Mouse (Mus musculus) G1E (cell line): ENCODE results near the gene Unkl. TPM values are rescaled to one million over a fixed set of nuclear protein-coding genes. Genes with fewer than 3 reads are reported as not detected.

Experiments
- ATAC-seq: 2 replicates; pipeline ENCODE4 v1.8.0; 2016; ENCODE audit warnings: mild to moderate bottlenecking; ENCODE audit not compliant: insufficient number of reproducible peaks, poor library complexity, low FRiP score, severe bottlenecking; ENCODE audit errors: extremely low read depth
- DNase-seq: peaks from one replicate; pipeline ENCODE4 v3.0.0; 2012; ENCODE audit warnings: low spot score
- H3K27me3 ChIP-seq: 2 replicates; pipeline ENCODE4 v1.6.1; 2012; ENCODE audit warnings: mild to moderate bottlenecking, low read length, inconsistent platforms; ENCODE audit not compliant: insufficient read depth
- H3K36me3 ChIP-seq: replicated peaks from 2 replicates; pipeline ENCODE3; 2012; ENCODE audit warnings: mild to moderate bottlenecking, inconsistent platforms
- H3K4me1 ChIP-seq: 2 replicates; pipeline ENCODE4 v1.6.1; 2012; ENCODE audit warnings: low read depth, low read length, inconsistent platforms, mixed read lengths; ENCODE audit not compliant: insufficient read depth
- H3K4me3 ChIP-seq: 2 replicates; pipeline ENCODE4 v1.5.1; 2012; ENCODE audit warnings: low read depth, mild to moderate bottlenecking, inconsistent platforms, low read length, moderate library complexity, mixed read lengths
- H3K9me3 ChIP-seq: replicated peaks from 2 replicates; pipeline ENCODE4 v1.6.1; 2012; ENCODE audit warnings: inconsistent platforms
- CTCF ChIP-seq: IDR thresholded peaks from 2 replicates; pipeline ENCODE4 v1.5.1; 2012; ENCODE audit warnings: low read depth, low read length, inconsistent platforms, mixed read lengths
- GATA1 ChIP-seq: IDR thresholded peaks from 2 replicates; pipeline ENCODE4 v1.6.1; 2012; ENCODE audit warnings: borderline replicate concordance, low read length, inconsistent platforms, mixed read lengths
- GATA2 ChIP-seq: IDR thresholded peaks from 2 replicates; pipeline ENCODE4 v1.6.1; 2012; ENCODE audit warnings: low read depth, low read length, inconsistent platforms, borderline replicate concordance
- POLR2AphosphoS5 ChIP-seq: IDR thresholded peaks from 2 replicates; pipeline ENCODE4 v1.6.1; 2012; ENCODE audit warnings: low read depth, low read length, inconsistent platforms; ENCODE audit not compliant: insufficient replicate concordance
- TAL1 ChIP-seq: conservative IDR thresholded peaks from 2 replicates; pipeline ENCODE4 v1.6.1; 2012; ENCODE audit warnings: low read depth, low read length, inconsistent platforms, mixed read lengths
- polyA plus RNA-seq: library from polyadenylated mRNA; stranded (reverse); fragments of >175 nt; gene quantifications from 2 replicates; pipeline ENCODE4 v1.2.3, GENCODE M21; 2012
- total RNA-seq, 2 experiments: library from RNA; stranded (forward) in 1 of 2; stranded (reverse) in 1 of 2; fragments of 200-1000 nt in 1 of 2; fragments of >200 nt in 1 of 2; fragmentation: Nextera tagmentation in 1 of 2; gene quantifications; 2 replicates each; pipeline ENCODE4 v1.2.3; 2014 to 2017

The Unkl gene
- total and polyA plus RNA-seq, 3 experiments = 10.1 to 59.4 (median 14.1) TPM

GRCm38 (mm10) chr17:25252643-25253042, 64.4 kb downstream of the Unkl start:
- H3K36me3 ChIP-seq = peaks cover 5% of the 10 kb centered on the region
- DNase-seq (no peak), ATAC-seq (no peak)
- H3K4me1 ChIP-seq = peaks cover 19% of the 10 kb centered on the region
- TF ChIP-seq POLR2AphosphoS5 (no peak), GATA1 (no peak), CTCF (no peak), GATA2 (no peak), TAL1 (no peak)
- no peak overlapping the region for H3K4me3 ChIP-seq
- H3K9me3 ChIP-seq = no peaks in the 10 kb centered on the region
- H3K27me3 ChIP-seq = peaks cover 75% of the 10 kb centered on the region

GRCm38 (mm10) chr17:25253760-25254159, 65.6 kb downstream of the Unkl start:
- DNase-seq (no peak), ATAC-seq (no peak)
- no peak for TF ChIP-seq GATA1
- no peak for TF ChIP-seq TAL1
- no peak for TF ChIP-seq CTCF
- TF ChIP-seq GATA2 = no peak
- no peak for TF ChIP-seq POLR2AphosphoS5
- H3K9me3 ChIP-seq = no peaks in the 10 kb centered on the region
- peaks cover 17% of the 10 kb centered on the region for H3K36me3 ChIP-seq
- no peak overlapping the region for H3K4me3 ChIP-seq
- H3K27me3 ChIP-seq = peaks cover 65% of the 10 kb centered on the region
- H3K4me1 ChIP-seq = peaks cover 17% of the 10 kb centered on the region

- ATAC-seq = no peak
These were observed 66.9 kb downstream of the Unkl start for GRCm38 (mm10) chr17:25255110-25255509.

GRCm38 (mm10) chr17:25256140-25256754, 68.0 kb downstream of the Unkl start, which contains the start of gene Baiap3:
Gene Baiap3, minus strand, starts transcription at chr17:25256364.
- Histone ChIP-seq H3K4me3 (no peak within 1 kb of the TSS; the same call in 1 of the 2 replicates), H3K9me3 (no peaks in the 10 kb centered on the region), H3K27me3 (peaks cover 49% of the 10 kb centered on the region), H3K36me3 (peaks cover 35% of the 10 kb centered on the region), H3K4me1 (peaks cover 22% of the 10 kb centered on the region)
- TF ChIP-seq GATA2 (no peak), TAL1 (no peak), GATA1 (no peak), POLR2AphosphoS5 (no peak), CTCF (no peak)
- no peak for ATAC-seq
- DNase-seq = no peak

More at GRCm38 (mm10) chr17:25255110-25255509, 66.9 kb downstream of the Unkl start:
- H3K9me3 ChIP-seq = no peaks in the 10 kb centered on the region
- TF ChIP-seq TAL1 (no peak), POLR2AphosphoS5 (no peak), CTCF (no peak), GATA1 (no peak), GATA2 (no peak)
- H3K4me1 ChIP-seq = peaks cover 22% of the 10 kb centered on the region
- peaks cover 30% of the 10 kb centered on the region for H3K36me3 ChIP-seq
- no peak overlapping the region for H3K4me3 ChIP-seq
- H3K27me3 ChIP-seq = peaks cover 61% of the 10 kb centered on the region
- no peak for DNase-seq

GRCm38 (mm10) chr17:25257804-25258261, 69.6 kb downstream of the Unkl start:
- no peak overlapping the region for H3K4me3 ChIP-seq
- DNase-seq = no peak
- TF ChIP-seq CTCF (no peak), TAL1 (no peak), POLR2AphosphoS5 (no peak), GATA1 (no peak), GATA2 (no peak)
- H3K9me3 ChIP-seq = no peaks in the 10 kb centered on the region
- peaks cover 22% of the 10 kb centered on the region for H3K4me1 ChIP-seq
- H3K27me3 ChIP-seq = peaks cover 34% of the 10 kb centered on the region
- ATAC-seq = no peak
- peaks cover 42% of the 10 kb centered on the region for H3K36me3 ChIP-seq

- H3K9me3 ChIP-seq = no peaks in the 10 kb centered on the region
- ATAC-seq = no peak
- H3K4me3 ChIP-seq = no peak overlapping the region
- DNase-seq = no peak
- no peaks in the 10 kb centered on the region for H3K27me3 ChIP-seq
- H3K36me3 ChIP-seq = peaks cover 84% of the 10 kb centered on the region
- TF ChIP-seq GATA2 (no peak), POLR2AphosphoS5 (no peak), CTCF (no peak), TAL1 (no peak), GATA1 (no peak)
- H3K4me1 ChIP-seq = peaks cover 24% of the 10 kb centered on the region
These were observed 76.3 kb downstream of the Unkl start for GRCm38 (mm10) chr17:25264453-25264852.
